ENCODE assay signal across 22 mouse cellular contexts in genomic region chr13:97394756-97395454, GRCm38 (mm10).
DNase-seq lines count a peak whose midpoint lies in the region; ATAC-seq and TF ChIP-seq lines count a peak whose summit lies in the region.
"Had no signal": no experiment of that assay in that cellular context is flagged by ENCODE, and none has a peak within 500 bp of the region (broad histone marks: within the 10 kb centered on the region; RNA-seq: fewer than 3 reads in every experiment).

No protein-coding gene starts in this region.

- no peaks in the 10 kb centered on the region for H3K27me3 ChIP-seq in forebrain, postnatal 0 days (ENCODE audit: insufficient read depth, low read length)
- no peaks in the 10 kb centered on the region for H3K27me3 ChIP-seq in forebrain, embryonic 10.5 days (ENCODE audit: poor library complexity, severe bottlenecking)
- no peaks in the 10 kb centered on the region for H3K27me3 ChIP-seq in hindbrain, embryonic 10.5 days (ENCODE audit: insufficient read depth, poor library complexity, severe bottlenecking)
- H3K27me3 ChIP-seq in hindbrain, embryonic 14.5 days (ENCODE audit: control insufficient read depth, insufficient read depth, low read length): no peaks in the 10 kb centered on the region
- H3K27me3 ChIP-seq: embryonic facial prominence, embryonic 13.5 days; hindbrain, embryonic 15.5 days had no signal

- no peaks in the 10 kb centered on the region for H3K9me3 ChIP-seq in forebrain, postnatal 0 days (ENCODE audit: low read length)
- H3K9me3 ChIP-seq in forebrain, embryonic 10.5 days: no peaks in the 10 kb centered on the region
- H3K9me3 ChIP-seq in hindbrain, embryonic 10.5 days: no peaks in the 10 kb centered on the region
- H3K9me3 ChIP-seq in hindbrain, embryonic 14.5 days (ENCODE audit: control insufficient read depth, low read length): no peaks in the 10 kb centered on the region
- H3K9me3 ChIP-seq: embryonic facial prominence, embryonic 13.5 days; heart, embryonic 15.5 days; hindbrain, embryonic 15.5 days had no signal

- 76% methylated on average over 7 of the region's 7 CpGs for WGBS in forebrain, postnatal 0 days
- WGBS in forebrain, embryonic 10.5 days: 82% methylated on average over 7 of the region's 7 CpGs
- WGBS in hindbrain, embryonic 10.5 days: 83% methylated on average over 7 of the region's 7 CpGs
- WGBS in hindbrain, embryonic 14.5 days: 74% methylated on average over 7 of the region's 7 CpGs

- no peaks in the 10 kb centered on the region for H3K36me3 ChIP-seq in forebrain, postnatal 0 days (ENCODE audit: insufficient read depth)
- H3K36me3 ChIP-seq in forebrain, embryonic 10.5 days (replicated peaks): no peaks in the 10 kb centered on the region
- no peaks in the 10 kb centered on the region for H3K36me3 ChIP-seq in hindbrain, embryonic 10.5 days
- no peaks in the 10 kb centered on the region for H3K36me3 ChIP-seq in hindbrain, embryonic 14.5 days (replicated peaks; ENCODE audit: control insufficient read depth, insufficient read depth)
- H3K36me3 ChIP-seq: embryonic facial prominence, embryonic 13.5 days; heart, embryonic 15.5 days; hindbrain, embryonic 15.5 days had no signal

- H3K9ac ChIP-seq in forebrain, postnatal 0 days: no peak overlapping the region
- no peak overlapping the region for H3K9ac ChIP-seq in hindbrain, embryonic 14.5 days
- H3K9ac ChIP-seq: embryonic facial prominence, embryonic 13.5 days; heart, embryonic 15.5 days; hindbrain, embryonic 15.5 days had no signal

- intact Hi-C loops in left cerebral cortex, adult 2 months (cut with DNase I): loop anchor here (2.0 to 5.0 kb wide), 3 partner anchors 24 to 237 kb away; partner anchors contain the start of gene Enc1

- no peaks in the 10 kb centered on the region for H3K4me1 ChIP-seq in forebrain, postnatal 0 days (ENCODE audit: insufficient read depth)
- peaks cover 21% of the 10 kb centered on the region for H3K4me1 ChIP-seq in forebrain, embryonic 10.5 days
- H3K4me1 ChIP-seq in hindbrain, embryonic 10.5 days (replicated peaks): peaks cover 24% of the 10 kb centered on the region
- H3K4me1 ChIP-seq in hindbrain, embryonic 14.5 days (replicated peaks; ENCODE audit: control insufficient read depth, insufficient read depth, low read length): peaks cover 6% of the 10 kb centered on the region

- no peak overlapping the region for H3K4me3 ChIP-seq in forebrain, postnatal 0 days (ENCODE audit: low read depth, low read length)
- H3K4me3 ChIP-seq in forebrain, embryonic 10.5 days: no peak overlapping the region
- H3K4me3 ChIP-seq in hindbrain, embryonic 10.5 days: no peak overlapping the region
- no peak overlapping the region for H3K4me3 ChIP-seq in hindbrain, embryonic 14.5 days (replicated peaks; ENCODE audit: low read length)
- H3K4me3 ChIP-seq in left cerebral cortex, adult 2 months: no peak overlapping the region
- H3K4me3 ChIP-seq: embryonic facial prominence, embryonic 13.5 days; gastrocnemius, adult 2 months; heart, embryonic 15.5 days; hindbrain, embryonic 15.5 days had no signal

- no peak for TF ChIP-seq CTCF in forebrain, postnatal 0 days (IDR thresholded peaks at IDR 0.05; ENCODE audit: low read depth)
- TF ChIP-seq CTCF in left cerebral cortex, adult 2 months (IDR thresholded peaks at IDR 0.05): no peak

- H3K27ac ChIP-seq in forebrain, postnatal 0 days (ENCODE audit: low read depth, low read length): 0 out of 2 replicates have a peak overlapping the region, but pooled peaks have one; percentile 41
- no peak overlapping the region for H3K27ac ChIP-seq in forebrain, embryonic 10.5 days
- H3K27ac ChIP-seq in hindbrain, embryonic 10.5 days: 0 out of 2 replicates have a peak overlapping the region, but pooled peaks have one; percentile 29
- H3K27ac ChIP-seq in hindbrain, embryonic 14.5 days: no peak overlapping the region
- H3K27ac ChIP-seq in left cerebral cortex, adult 2 months: peak overlapping the region; percentile 59
- H3K27ac ChIP-seq: embryonic facial prominence, embryonic 13.5 days; gastrocnemius, adult 2 months; heart, embryonic 15.5 days; hindbrain, embryonic 15.5 days had no signal

- DNase-seq in forebrain, postnatal 0 days: no peak
- no peak for DNase-seq in forebrain, embryonic 10.5 days (ENCODE audit: extremely low spot score, low spot score)
- no peak for DNase-seq in hindbrain, embryonic 10.5 days (ENCODE audit: low spot score)
- no peak for DNase-seq in hindbrain, embryonic 14.5 days (ENCODE audit: low spot score)
- no peak for DNase-seq in left cerebral cortex, adult 2 months (ENCODE audit: extremely low spot score in 1 of 2, low spot score in 2 of 2)
- no peak for DNase-seq in left cerebral cortex, adult 18-20 months (ENCODE audit: low spot score in 2 of 2)
- peak; percentile 66 for DNase-seq in brain, adult 2 months (ENCODE audit: low read depth, low spot score)
- no peak for DNase-seq in kidney, adult 9 months
- DNase-seq: adrenal gland, postnatal 10 days; cerebellum, adult 18-20 months; cerebellum, adult 9-11 months; cerebellum, postnatal 36 days; gastrocnemius, adult 2 months; gastrocnemius, postnatal 25 days; heart, adult 18-20 months; heart, postnatal 36 days; kidney, adult 11 months had no signal

- peak; percentile 32; the same call in 1 of the 2 replicates for ATAC-seq in forebrain, postnatal 0 days
- ATAC-seq in hindbrain, embryonic 14.5 days (ENCODE audit: low FRiP score): no peak
- ATAC-seq: forebrain, embryonic 14.5 days had no signal

- H3K4me2 ChIP-seq in forebrain, postnatal 0 days (ENCODE audit: low read depth): no peak overlapping the region
- no peak overlapping the region for H3K4me2 ChIP-seq in hindbrain, embryonic 14.5 days (replicated peaks)
- H3K4me2 ChIP-seq: embryonic facial prominence, embryonic 13.5 days; heart, embryonic 11.5 days; heart, embryonic 15.5 days; hindbrain, embryonic 15.5 days had no signal

Comparison
In these comparisons a context has a peak if more than half of its experiments do, and no peak if none do; other contexts are left out.
1. H3K27ac ChIP-seq: peak in forebrain, postnatal 0 days (single experiment), hindbrain, embryonic 10.5 days (single experiment) and left cerebral cortex, adult 2 months (single experiment); none in forebrain, embryonic 10.5 days (single experiment) and hindbrain, embryonic 14.5 days (single experiment).